Mouse (Mus musculus): ENCODE measurements around the gene Cbx5.
"Not testable (repeated sequence)": the region's sequence is repeated elsewhere in the genome, so short reads cannot be mapped to it uniquely, and the experiment has no call there.

The Cbx5 gene

DNA sequence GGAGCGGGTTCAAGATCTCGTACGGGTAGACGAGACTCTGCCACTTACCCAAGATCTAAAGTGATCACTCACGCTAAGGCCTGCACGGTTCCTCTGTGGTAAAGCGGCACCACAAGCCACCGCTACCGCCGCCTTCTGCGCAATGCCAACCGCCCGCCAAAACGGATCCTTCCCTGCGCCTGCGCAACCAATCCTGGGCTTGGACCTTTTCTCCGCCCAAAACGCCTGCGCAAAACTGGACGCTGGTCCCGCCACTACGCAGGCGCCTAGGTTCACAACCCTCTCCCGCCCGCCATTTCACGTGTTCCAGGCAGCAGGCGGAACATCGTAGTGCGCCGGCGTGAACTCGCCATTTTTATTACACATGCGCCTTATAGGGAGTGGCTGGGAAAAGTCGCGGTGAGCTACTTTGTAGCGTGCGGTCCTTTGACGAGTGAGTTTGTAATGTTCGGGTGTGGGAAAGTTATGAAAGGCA is at the start of gene Cbx5:
Cbx5 (minus strand) TSS at position 132 of the 475 bp plus-strand sequence.
- ATAC-seq (ENCODE audit: low TSS enrichment): peak; percentile 81

DNA sequence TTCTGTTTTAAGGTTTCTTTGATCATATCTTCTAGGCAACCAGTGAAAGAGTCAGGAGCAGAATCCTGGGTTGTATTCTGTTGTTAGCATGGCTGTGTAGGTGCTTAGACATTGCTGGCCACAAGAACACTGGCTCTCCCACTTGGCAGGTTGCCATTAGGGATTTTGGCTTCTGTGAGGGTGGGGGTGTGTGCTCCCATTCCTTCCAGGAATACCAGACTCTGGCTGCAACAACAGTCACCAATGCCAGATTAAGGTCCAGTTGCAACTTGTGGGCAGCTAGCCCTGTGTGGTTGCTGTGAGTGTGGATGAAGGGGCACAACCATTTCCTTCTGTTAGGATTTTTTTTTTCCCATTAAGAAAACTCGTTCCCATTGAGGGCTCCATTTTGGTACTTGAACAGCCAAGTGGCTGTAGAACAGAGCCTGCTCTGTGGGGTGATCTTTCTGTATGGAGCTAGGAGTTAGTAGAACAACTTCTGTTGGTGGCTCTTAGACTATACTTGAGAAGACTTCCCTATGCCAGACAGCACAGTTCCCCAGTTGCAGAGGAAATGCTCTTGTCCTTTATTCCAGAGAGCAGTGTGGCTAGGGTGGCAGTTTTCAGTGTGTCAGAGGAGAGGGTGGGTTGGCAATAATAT is 46.3 kb upstream of the Cbx5 start:
- ATAC-seq (ENCODE audit: low TSS enrichment): peak; percentile 43; the same call in 1 of the 2 replicates

DNA sequence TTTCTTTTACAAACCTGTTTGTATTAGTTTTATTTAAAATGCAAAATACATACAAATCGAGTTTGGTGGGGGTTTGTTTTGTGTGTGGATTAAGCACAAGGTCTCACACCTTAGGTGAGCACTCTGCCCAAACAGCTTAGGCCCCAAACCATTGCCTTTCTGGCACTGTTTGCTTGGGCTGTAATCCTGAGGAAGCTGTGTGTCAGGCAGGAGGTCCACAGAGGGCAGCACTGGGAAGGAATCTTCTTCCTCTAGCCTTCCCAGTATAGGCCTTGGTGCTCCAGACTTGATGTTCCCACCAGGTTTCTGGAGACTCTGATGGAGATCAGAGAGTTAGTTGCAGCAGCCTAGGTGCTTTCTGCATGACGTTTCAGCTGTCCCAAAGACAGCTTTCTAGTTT is 45.0 kb upstream of the Cbx5 start:
- peak; percentile 42; the same call in 1 of the 2 replicates for ATAC-seq (ENCODE audit: low TSS enrichment)

DNA sequence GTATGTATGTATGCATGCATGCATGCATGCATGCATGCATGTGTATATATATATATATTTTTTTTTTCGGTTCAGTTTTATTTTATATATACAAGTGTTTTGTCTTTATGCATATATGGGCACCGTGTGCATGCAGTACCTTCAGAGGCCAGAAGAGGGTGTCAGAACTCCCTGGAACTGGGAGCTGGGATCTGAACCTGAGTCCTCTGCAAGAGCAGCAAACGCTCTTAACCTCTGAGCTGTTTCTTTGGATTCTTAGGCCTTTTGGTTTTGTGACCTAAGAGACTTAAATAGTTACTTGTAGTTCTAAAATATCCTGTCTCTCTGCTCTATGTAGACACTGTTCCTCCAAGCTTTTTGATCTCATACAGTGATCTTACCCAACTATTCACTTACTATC is 44.5 kb upstream of the Cbx5 start:
- ATAC-seq (ENCODE audit: low TSS enrichment): no peak

DNA sequence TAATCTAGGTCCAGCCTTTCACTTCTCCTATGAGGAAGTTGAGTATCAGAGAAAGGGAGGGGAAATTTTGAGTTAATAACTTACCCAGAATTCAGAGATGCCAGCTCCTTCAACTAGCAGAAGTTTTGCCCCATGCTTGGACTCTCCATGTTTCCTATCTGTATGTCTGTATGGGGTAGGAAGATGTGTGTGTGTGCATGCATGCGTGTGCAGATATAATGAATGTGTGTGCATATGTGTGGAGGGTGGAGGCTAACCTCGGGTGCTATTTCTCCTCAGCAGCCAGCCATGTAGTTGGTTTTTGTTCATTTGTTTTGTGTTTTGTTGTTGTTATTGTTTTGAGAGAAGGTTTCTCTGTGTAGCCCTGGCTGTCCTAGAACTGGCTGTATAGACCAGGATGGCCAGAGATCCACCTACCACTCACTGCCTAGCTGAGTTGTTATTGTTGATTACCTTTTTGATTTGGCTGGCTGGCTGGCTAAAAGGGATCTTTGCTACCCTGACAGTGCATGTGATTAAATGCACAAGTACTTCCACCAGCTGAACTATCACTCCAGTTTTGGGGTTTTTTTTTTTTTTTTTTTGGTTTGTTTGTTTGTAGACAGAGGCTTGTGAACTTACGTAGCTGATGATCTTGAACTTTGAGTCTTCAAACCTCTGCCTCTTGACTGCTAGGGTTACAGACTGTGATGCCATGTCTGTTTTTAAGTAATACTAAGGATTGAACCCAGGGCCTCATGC is 42.0 kb upstream of the Cbx5 start:
- no peak for ATAC-seq (ENCODE audit: low TSS enrichment)

DNA sequence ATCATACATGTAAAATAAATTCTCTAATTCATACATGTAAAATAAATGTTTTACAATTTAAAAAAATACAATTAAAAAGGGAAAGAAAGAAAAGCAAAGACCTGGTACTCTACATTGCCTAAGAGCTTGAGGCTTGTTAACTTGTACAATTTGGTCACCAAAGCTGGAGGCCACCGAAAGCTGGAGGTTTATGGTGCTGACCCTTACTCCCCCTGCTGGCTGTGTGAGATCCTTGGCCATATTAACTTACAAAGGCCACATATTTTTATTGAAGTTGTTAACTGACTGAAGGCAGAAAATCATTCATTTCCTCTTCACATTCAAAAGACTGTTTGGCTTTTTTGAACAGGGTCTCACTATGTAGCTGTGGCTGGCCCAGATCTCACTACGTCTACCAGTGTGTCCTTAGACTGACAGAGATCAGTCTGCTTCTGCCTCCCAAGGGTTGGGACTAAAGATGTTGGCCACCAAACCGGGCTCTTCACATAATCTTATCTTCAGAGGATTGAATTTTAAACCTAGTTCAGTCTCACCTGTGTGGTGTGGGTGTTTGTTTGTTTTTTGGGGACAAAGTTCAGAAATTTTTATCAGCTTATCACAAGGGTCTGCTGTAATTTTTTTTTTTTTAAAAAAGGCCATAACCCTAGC is 41.3 kb upstream of the Cbx5 start:
- no peak for ATAC-seq (ENCODE audit: low TSS enrichment)

DNA sequence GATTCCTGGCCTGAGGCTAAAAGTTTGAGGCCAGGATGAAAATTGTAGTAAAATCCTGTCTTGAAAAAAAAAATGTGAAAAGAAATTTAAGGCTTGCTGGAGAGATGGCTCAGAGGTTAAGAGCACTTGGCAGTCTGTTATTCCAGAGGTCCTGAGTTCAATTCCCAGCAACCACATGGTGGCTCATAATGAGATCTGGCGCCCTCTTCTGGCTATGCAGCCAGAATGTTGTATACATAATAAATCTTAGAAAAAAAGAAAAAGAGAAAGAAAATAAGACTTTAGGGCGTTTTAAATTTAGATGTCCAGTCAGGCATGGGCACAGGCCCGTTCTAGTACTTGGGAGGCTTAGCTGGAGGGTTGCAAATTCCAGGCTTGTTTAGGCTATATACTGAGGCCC is 40.1 kb upstream of the Cbx5 start:
- no peak for ATAC-seq (ENCODE audit: low TSS enrichment)

DNA sequence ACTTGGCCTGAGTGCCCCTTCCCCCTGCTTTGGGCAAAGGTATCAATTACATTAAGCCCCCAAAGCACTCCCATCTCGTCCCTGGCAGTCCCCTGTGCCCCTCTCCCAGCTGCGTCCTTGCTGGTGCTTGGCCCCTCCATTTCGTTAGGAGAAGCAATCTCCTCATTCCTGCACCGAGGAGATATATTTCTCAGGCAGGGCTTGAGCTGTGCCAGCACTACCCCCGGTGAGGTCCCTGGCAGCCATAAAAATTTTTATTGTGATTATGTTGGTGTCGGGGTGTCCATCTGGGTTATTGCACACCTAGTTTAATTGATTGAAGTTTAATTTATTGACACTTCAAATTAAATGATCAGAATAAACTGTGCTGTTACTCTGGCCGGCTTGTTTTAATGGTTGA is 38.3 kb upstream of the Cbx5 start:
- ATAC-seq (ENCODE audit: low TSS enrichment): no peak

DNA sequence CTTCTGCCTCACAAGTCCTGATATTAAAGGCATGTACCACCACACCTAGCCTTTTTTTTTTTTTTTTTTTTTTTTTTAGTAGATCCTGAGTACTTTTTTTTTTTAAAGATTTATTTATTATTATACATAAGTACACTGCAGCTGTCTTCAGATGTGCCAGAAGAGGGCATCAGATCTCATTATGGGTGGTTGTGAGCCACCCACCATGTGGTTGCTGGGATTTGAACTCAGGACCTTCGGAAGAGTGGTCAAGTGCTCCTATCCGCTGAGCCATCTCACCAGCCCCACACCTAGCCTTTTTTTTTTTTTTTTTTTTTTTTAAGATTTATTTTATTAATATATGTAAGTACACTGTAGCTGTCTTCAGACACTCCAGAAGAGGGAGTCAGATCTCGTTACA is 36.3 kb upstream of the Cbx5 start:
- not testable (repeated sequence) for ATAC-seq (ENCODE audit: low TSS enrichment)

DNA sequence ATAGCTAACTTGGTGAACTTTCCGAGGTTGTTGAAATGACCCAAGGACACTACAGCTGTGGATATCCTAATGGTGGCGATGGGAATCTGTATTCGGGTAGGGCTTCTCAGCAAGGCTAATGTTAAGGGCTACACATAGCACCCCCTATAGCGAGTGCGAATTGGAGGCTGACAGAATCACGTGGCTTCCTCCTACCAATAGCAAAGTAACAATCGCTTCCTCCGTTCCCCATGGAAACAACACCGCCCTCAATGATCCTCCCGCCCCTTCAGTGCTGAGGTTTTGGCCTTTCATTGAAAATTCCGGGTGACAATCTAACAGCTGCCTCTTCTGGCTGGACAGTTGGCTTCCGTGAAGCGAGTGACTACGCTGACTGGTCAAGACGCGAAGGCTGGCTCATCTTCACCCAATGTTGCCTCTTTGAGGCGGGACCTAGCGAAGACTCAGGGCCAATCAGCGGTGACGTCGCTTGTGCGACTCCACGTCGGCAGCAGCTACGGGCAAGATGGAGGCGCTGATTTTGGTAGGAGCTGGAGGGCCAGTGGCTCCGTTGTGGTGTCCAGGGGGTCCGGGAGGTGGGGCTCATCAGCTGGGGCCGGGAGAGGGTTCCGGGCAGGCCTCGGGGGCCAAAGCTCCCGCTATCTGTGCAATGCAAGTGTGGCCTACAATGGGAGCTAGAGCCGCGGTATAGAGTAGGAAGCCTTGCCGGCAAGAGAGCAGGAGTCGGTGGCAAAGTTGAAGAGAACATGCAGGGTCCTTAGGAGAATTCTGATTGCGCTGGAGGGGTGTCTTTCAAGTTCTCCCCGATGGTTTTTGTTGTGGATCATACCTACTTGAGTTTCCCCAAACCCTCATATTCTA is 33.0 kb upstream of the Cbx5 start, which contains the start of gene Copz1:
Copz1 (plus strand) TSS at position 296 of the 861 bp plus-strand sequence.
- peak; percentile 100 for ATAC-seq (ENCODE audit: low TSS enrichment)

DNA sequence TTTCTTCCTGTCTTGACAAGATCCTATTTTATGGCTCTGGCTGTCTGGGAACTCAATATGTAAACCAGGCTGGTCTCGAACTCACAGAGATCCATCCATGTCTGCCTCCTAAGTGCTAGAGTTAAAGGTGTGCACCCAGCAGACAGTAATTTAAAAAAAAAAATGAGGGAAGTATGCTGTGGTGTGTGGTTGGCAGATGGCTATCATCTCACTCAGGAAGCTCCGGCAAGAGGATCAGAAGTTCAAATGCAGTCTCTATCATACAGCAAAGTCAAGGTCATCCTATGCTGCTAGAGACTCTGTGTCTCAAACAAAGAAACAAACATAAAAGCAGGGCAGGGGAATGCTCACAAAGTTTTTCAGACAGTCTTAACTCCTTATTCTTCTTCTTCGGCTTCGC is 29.3 kb upstream of the Cbx5 start:
- ATAC-seq (ENCODE audit: low TSS enrichment): no peak

DNA sequence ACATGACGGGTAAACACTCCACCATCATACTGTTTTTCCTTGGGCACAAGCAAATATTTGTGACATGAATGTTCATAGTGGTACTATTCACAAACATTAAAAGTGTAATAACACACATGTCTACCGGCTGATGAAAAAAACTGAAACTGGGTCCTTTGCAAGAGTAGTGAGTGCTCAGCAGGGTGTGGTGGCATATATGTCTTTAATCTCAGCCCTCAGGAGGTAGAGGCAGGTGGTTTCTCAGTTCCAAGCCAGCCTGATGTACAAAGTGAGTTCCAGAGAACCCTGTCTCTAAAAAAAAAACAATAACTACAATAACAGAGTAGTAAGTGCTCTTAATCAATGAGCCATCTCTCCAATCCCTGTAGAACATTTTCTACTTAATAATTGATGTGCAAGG is 25.2 kb upstream of the Cbx5 start:
- no peak for ATAC-seq (ENCODE audit: low TSS enrichment)

DNA sequence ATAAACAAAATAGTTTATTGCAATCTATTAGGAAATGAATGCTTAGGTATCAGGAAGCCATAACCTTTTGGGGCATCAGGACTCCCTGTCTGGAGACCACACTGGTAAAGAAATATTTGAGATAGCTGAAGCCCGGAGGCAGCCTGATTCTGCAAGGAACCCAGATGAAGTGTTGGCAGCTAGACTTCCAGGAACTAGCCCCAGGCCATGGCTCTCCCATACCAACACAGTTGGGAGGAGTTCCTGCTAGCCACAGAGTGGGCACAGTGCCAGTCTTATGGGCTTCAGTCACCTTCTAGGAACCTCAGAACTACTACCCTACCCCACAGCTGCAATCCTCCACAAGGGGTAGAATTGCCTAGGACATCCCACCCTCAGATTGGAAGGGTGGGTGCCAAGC is 20.4 kb upstream of the Cbx5 start:
- no peak for ATAC-seq (ENCODE audit: low TSS enrichment)

DNA sequence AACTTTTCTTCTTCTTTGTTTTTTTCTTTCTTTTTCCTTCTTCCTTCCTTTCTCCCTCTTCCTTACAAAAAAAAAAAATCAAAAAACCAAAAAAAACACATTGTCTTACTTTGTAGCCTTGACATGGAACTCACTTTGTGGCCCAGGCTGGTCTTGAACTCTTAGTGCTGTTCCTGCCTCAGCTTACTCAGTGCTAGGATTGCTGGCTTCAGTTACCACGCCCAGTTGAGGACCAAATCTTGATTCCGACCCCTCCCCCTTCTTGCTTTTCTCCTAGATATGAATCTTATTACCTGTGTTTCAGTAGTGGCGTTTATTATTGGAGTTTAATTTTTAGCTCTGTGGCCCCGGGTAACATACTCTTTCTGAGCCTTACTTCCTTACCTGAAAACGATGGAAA is 19.5 kb upstream of the Cbx5 start:
- no peak for ATAC-seq (ENCODE audit: low TSS enrichment)

DNA sequence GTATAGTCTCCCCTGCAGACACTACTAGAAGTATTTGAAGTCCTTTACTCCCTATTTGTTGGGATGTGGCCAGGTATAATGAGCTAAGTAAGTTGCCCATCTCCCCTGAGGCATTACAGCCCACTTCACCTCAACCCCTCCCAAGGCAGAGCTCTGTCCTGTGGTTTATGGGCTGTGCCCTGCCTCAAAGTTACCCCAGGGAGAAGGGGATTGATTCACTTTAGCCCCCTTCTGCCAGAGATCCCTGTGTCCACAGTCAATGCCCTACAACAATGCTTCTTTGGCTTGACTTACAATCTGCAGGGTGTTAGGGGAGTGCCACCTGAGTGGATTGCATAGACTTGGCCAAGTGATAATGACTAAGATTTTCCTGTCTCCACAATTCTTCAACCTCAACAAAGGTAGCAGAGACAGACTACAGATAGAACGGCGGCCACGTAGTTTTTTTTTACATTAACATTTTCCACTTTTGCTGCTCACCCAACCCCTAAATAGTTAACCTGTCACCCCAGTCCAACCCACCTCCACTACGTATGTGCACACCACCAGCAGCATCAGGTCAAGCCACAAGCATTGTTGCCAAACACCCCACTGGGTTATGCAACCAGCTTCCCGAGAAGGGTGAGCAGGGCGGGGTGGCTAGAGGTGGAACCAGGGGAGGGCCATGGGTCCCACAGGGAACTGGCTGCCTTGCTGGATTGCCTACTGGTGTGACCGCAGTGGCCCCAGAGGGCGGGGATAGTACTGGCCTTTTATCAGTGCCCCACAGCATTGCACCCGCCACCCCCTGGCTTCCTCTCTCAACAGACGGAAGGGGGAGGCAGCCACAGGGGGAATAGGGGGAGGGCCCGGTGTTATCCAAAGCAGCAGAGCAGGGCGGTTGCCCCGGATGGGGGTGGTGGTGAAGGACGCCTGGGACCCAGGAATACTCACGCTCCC is 18.4 kb upstream of the Cbx5 start, which contains the start of gene Nfe2:
Nfe2 (minus strand) TSS at position 614 of the 939 bp plus-strand sequence.
- ATAC-seq (ENCODE audit: low TSS enrichment): no peak

DNA sequence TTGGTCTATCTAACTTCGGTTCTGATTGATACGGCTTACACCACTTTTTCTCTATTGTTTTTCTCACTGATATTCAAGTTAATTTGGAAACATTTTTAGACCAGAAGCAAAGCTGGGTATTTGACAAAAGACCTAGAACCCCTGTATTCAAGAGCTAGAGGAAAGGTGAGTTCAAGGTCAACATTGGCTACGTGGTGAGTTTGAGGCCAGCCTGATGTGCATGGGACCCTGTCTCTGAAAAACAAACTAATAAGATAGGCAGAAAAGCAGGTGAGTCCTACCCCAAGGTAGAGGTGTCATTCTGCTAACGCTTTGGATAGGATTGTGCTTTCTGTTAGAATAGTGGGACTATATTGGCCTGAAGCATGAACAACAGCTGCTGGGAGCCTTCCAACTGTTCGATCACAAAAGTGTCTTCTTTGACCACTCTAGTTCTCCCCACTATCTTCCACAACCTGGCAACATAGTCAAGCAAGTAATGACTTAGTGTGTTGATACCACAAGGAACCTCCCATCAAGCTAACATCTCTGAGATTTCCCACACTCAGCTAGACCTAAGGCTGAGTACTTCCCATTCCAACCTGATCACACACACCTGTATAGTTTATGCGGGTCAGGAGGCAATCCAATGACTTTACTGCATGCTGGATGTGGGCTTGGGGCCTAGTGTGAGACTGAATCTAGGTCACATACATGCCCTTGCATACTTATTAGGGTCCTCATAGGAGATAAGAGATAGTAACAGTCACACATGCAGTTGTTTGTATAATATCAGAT is 16.8 kb upstream of the Cbx5 start:
- no peak for ATAC-seq (ENCODE audit: low TSS enrichment)

DNA sequence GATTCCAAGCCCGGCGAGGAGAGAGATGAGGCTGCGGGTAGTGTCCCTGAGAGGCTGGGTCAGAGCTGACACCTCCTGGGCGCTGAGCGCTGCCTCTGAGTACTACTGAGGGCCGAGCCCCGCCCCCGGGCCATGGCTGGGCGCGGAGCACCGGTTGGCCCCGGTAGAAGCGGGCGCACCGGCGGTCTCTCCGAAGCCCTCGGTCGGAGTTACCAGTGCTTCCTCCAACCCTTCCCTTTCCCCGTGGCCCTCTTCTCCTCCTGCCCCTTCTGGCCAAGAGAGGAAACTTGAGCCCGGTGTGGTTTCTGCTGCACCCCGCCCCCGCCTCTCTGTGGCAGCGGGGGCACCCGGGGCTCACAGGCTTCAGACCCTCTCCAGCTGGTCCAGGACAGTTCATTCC is 15.6 kb upstream of the Cbx5 start:
- ATAC-seq (ENCODE audit: low TSS enrichment): no peak

DNA sequence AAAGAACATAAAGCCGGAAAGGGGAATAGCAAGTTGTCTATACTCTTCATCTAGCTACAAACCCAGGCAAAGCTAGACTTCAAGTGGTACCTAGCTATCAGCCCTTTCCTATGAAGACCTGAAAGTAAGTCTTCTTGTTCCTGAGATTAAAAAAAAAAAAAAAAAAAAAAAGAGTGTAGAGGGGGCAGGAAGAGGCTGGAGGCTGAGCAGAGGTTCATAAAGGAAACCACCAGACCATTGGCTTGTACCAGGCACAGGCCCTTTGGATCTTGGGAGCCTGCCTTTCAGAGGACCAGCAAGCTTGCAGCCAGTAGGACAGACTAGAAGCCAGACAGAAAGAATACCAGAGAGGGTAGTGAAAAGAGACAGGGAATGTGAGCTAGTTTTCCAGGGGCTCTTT is 13.7 kb upstream of the Cbx5 start:
- ATAC-seq (ENCODE audit: low TSS enrichment): no peak

DNA sequence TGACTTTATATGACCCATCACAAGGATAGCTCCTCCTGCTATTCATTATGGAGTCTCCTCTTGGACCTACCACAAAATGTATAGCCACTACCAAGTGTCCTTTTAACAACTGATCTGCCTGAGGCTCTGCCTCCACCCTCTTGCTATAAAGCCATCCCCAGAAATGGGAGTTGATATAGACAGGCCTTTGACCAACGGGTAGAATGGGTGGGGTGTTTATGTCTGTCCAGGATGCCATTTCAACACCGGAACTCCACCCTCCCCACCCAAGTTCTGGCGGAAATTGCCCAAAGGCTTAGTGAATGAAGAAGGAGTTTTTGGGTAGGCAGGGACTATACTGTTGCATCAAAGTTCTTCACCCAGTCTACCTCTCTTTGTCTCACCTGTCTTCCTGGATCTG is 13.0 kb upstream of the Cbx5 start:
- ATAC-seq (ENCODE audit: low TSS enrichment): no peak

DNA sequence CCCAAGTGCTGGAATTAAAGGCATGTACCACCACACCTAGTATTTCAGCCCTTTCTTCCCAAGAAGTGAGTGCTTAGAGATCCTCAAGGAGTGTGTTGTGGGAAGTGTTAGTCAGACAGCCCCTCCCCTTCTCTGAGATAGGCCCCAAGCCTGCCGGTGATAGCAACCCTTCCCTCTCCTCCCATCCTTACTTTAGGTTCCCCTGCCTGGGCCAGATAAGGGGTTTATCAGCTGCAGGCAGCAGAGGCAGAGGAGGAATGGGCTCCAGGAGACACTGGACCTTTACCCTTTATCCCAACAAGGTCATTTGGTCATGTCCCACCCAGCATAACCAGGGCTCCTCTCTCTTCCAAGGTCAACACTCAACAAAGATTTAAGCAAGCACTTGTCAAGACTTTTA is 12.0 kb upstream of the Cbx5 start:
- ATAC-seq (ENCODE audit: low TSS enrichment): no peak
